Mouse (Mus musculus): ENCODE data around the gene Med16. TPM values are rescaled to one million over a fixed set of nuclear protein-coding genes. Genes with fewer than 3 reads are reported as not detected.

Gene Med16
- polyA plus RNA-seq, 1 experiment from 2014 or later: 44.9 TPM

DNA sequence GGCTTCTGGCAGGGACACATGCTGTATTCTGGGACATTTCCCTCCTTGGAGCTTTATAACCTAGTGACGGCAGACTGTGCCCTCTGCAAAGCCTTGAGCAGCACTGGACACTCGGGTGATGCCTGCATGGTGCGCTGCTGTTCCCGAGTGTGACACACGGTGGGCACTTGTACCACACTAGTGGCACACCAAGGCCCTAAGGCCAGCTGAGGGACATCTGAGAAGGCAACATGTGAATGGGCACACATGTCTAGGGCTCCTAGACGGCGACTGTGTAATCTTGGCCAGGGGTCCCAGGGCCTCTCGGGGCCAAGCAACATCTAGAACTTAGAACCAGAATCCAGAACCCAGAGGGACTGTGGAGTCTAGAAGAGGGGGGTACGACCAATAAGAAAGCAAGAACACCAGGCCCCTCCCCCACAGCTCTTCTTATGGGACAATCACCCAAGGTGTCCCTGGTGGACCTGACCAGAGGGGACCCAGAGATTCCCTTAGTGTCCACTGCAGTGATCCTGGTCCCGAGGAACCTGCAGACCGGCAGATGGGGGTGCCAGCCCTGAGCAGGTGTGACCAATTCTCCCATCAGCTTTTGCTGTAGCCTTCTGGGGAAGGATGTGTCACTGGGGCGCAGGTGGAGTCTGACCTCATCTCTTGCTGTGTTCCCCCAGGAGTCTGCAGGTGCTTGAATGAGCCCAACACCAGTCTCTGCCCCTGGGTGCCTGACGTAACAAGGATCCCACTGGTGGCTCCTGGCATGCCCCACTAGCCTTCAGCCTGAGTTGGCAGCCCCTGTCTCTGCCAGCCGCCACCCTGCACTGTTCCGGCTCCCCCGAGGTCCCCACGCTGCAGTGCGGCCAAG is 21.5 kb upstream of the Med16 start:
- peak overlapping the region; percentile 98; the same call in 1 of the 2 replicates for H3K27ac ChIP-seq
- no peak for TF ChIP-seq CTCF (IDR thresholded peaks at IDR 0.05; ENCODE audit: low read depth)
- no peak for ATAC-seq (replicated peaks; ENCODE audit: low FRiP score, low read depth)
- H3K27me3 ChIP-seq (ENCODE audit: insufficient read depth, low read length): no peaks in the 10 kb centered on the region
- 81% methylated on average over 18 of the region's 18 CpGs for WGBS
- H3K9ac ChIP-seq (ENCODE audit: low read depth, low read length): no peak overlapping the region
- no peak overlapping the region; the same call in 1 of the 2 replicates for H3K4me2 ChIP-seq (ENCODE audit: low read length)
- H3K36me3 ChIP-seq (ENCODE audit: insufficient read depth, low read length): peaks cover 16% of the 10 kb centered on the region
- H3K9me3 ChIP-seq (replicated peaks; ENCODE audit: low read length): no peaks in the 10 kb centered on the region
- peaks cover 40% of the 10 kb centered on the region for H3K4me1 ChIP-seq (replicated peaks; ENCODE audit: insufficient read depth, low read length)
- H3K4me3 ChIP-seq (replicated peaks; ENCODE audit: low read depth, low read length): no peak overlapping the region
- no peak for DNase-seq (ENCODE audit: low spot score)

DNA sequence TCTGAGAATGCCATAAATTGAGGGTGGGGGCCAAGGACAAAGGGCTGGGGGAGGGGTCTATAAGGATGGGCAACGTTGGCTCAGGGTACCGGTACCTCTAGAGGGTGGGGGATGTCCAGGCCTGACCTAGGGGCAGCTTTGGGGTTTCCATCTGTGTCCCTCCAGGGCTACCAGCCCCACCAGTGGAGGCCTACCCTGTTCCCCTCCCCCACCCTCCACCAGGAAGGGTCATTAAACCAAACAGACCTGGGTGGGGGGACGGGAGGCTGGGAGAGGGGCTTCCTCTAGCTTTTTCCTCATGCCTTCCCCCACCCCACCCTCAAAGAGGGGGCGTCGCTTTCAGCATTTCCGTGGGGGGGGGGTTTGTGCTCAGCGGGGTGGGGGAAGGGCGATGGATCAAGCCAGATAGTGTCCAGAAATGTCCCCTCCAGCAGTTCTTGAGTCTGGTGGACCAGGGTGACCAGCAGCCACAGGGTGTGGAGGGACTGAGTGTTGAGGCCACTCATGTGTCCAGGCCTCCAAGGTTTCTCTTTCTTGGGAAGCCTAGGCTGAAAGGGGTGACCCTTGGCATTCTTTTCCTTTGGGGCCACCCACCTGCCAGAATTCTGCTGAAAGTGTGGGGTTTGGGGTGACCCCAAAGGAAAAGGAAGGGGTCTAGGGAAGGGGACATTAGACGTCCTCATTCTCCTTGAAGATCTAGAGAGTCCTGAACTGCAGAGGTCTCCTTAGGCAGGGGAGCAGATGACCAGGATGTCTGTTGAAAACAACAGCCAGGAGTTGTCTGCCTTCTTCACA is 20.4 kb upstream of the Med16 start:
- ATAC-seq (replicated peaks; ENCODE audit: low FRiP score, low read depth) (no peak), DNase-seq (ENCODE audit: low spot score) (no peak)
- no peaks in the 10 kb centered on the region for H3K27me3 ChIP-seq (ENCODE audit: insufficient read depth, low read length)
- H3K9me3 ChIP-seq (replicated peaks; ENCODE audit: low read length): no peaks in the 10 kb centered on the region
- peaks cover 16% of the 10 kb centered on the region for H3K36me3 ChIP-seq (ENCODE audit: insufficient read depth, low read length)
- H3K9ac ChIP-seq (ENCODE audit: low read depth, low read length): peak overlapping the region; percentile 25; the same call in 1 of the 2 replicates
- no peak for TF ChIP-seq CTCF (IDR thresholded peaks at IDR 0.05; ENCODE audit: low read depth)
- WGBS: 21% methylated on average over 9 of the region's 9 CpGs
- peak overlapping the region; percentile 98 for H3K27ac ChIP-seq
- H3K4me2 ChIP-seq (ENCODE audit: low read length): peak overlapping the region; percentile 68
- peak overlapping the region; percentile 91 for H3K4me3 ChIP-seq (replicated peaks; ENCODE audit: low read depth, low read length)
- peaks cover 34% of the 10 kb centered on the region for H3K4me1 ChIP-seq (replicated peaks; ENCODE audit: insufficient read depth, low read length)

DNA sequence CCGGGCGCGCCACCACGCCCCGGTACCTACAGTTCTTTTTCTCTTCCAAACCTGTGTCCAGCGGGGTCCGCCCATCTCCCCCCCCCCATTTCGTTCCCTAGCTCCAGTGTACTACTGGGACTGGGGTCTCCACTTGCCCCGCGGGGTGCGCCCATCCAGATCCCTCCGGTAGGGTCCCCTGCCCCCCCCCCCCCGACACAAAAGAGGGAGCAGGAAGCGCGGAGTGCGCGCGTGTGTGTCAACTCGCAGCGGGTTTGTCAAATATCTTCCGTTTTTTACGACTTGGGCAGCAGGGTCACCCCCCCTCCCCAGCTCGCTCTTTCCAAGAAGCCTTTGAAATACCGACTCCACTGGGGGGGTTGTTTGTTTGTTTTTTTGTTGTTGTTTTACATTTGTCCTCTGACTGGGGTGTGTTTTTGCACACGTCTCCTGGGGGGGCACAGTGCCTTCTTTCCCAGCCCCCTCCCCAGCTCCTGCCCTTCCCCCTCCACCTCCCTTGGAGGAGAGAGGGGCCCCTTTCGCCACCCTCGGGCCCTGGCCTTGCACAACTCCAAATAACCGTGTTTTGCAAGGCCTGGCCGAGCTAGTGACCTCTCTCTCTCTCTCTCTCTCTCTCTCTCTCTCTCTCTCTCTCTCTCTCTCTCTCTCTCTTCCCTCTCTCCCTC is 19.4 kb upstream of the Med16 start:
- H3K27ac ChIP-seq: peak overlapping the region; percentile 98
- peak overlapping the region; percentile 93 for H3K9ac ChIP-seq (ENCODE audit: low read depth, low read length)
- under 1% methylated on average over 29 of the region's 29 CpGs for WGBS
- ATAC-seq (replicated peaks; ENCODE audit: low FRiP score, low read depth) (no peak), DNase-seq (ENCODE audit: low spot score) (peak; percentile 67)
- no peak for TF ChIP-seq CTCF (IDR thresholded peaks at IDR 0.05; ENCODE audit: low read depth)
- 0 out of 2 replicates have a peak, but pooled peaks cover under 1% of the 10 kb centered on the region for H3K27me3 ChIP-seq (ENCODE audit: insufficient read depth, low read length)
- H3K9me3 ChIP-seq (replicated peaks; ENCODE audit: low read length): no peaks in the 10 kb centered on the region
- H3K36me3 ChIP-seq (ENCODE audit: insufficient read depth, low read length): peaks cover 12% of the 10 kb centered on the region; the same call in 1 of the 2 replicates
- peak overlapping the region; percentile 91 for H3K4me3 ChIP-seq (replicated peaks; ENCODE audit: low read depth, low read length)
- H3K4me2 ChIP-seq (ENCODE audit: low read length): peak overlapping the region; percentile 68
- H3K4me1 ChIP-seq (replicated peaks; ENCODE audit: insufficient read depth, low read length): peaks cover 25% of the 10 kb centered on the region

DNA sequence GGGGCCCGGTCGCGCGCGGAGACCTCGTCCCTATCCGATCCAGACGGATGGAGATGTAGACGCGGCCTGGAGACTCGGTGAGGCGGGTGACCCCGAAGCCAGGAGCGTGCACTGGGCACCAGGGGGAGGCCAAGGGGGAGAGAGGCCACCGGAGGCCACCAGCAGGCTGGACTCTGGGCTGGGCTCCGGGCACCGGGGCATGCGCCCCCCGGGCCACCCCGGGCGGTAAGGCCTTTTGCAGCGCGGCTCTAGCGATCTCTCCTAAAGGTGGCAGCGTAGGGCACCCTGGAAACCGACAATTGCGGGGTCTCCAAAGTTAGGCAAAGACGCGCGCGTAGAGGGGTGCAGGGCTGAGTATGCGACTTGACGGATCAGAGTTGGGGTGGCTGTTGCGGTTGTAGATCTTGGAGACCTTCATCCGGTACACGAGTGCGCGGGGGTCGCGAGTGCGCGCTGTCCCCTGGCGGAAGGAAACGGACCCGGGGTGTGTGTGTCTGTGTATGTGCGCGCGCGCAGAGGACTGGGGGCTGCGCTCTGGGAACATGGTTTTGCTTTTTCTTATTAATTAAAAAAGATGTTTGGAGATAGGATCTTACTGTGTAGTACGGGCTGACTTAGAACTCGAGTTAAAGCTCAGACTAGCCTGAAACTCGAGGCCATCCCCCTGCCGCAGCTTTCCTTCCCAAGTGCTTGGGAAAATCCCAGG is 18.8 kb upstream of the Med16 start:
- Histone ChIP-seq H3K4me2 (ENCODE audit: low read length) (peak overlapping the region; percentile 68), H3K4me1 (replicated peaks; ENCODE audit: insufficient read depth, low read length) (peaks cover 18% of the 10 kb centered on the region), H3K27ac (peak overlapping the region; percentile 98), H3K27me3 (ENCODE audit: insufficient read depth, low read length) (peaks cover 5% of the 10 kb centered on the region), H3K4me3 (replicated peaks; ENCODE audit: low read depth, low read length) (peak overlapping the region; percentile 91), H3K36me3 (ENCODE audit: insufficient read depth, low read length) (peaks cover 12% of the 10 kb centered on the region; the same call in 1 of the 2 replicates), H3K9ac (ENCODE audit: low read depth, low read length) (peak overlapping the region; percentile 93), H3K9me3 (replicated peaks; ENCODE audit: low read length) (no peaks in the 10 kb centered on the region)
- peak; percentile 33 for ATAC-seq (replicated peaks; ENCODE audit: low FRiP score, low read depth)
- 0 out of 2 replicates have a peak, but pooled peaks have one; percentile 11 for TF ChIP-seq CTCF (IDR thresholded peaks at IDR 0.05; ENCODE audit: low read depth)
- peak; percentile 72 for DNase-seq (ENCODE audit: low spot score)
- WGBS: under 1% methylated on average over 50 of the region's 54 CpGs

- peaks cover 7% of the 10 kb centered on the region; the same call in 1 of the 2 replicates for H3K36me3 ChIP-seq (ENCODE audit: insufficient read depth, low read length)
- under 1% methylated on average over 61 of the region's 63 CpGs for WGBS
- ATAC-seq (replicated peaks; ENCODE audit: low FRiP score, low read depth): peak; percentile 75
- peak within 1 kb of the TSS; percentile 93 for H3K9ac ChIP-seq (ENCODE audit: low read depth, low read length)
- H3K4me3 ChIP-seq (replicated peaks; ENCODE audit: low read depth, low read length): peak within 1 kb of the TSS; percentile 91
- TF ChIP-seq CTCF (IDR thresholded peaks at IDR 0.05; ENCODE audit: low read depth): 0 out of 2 replicates have a peak, but pooled peaks have one; percentile 4
- peak within 1 kb of the TSS; percentile 68 for H3K4me2 ChIP-seq (ENCODE audit: low read length)
- DNase-seq (ENCODE audit: low spot score): peak; percentile 96
- H3K9me3 ChIP-seq (replicated peaks; ENCODE audit: low read length): no peaks in the 10 kb centered on the region
- H3K27me3 ChIP-seq (ENCODE audit: insufficient read depth, low read length): peaks cover 10% of the 10 kb centered on the region
- peak within 1 kb of the TSS; percentile 98 for H3K27ac ChIP-seq
- peaks cover 14% of the 10 kb centered on the region for H3K4me1 ChIP-seq (replicated peaks; ENCODE audit: insufficient read depth, low read length)
These were observed 18.0 kb upstream of the Med16 start, which contains the start of gene Arid3a for GRCm38 (mm10) chr10:79926491-79927323. Arid3a (plus strand) TSS chr10:79927043.
